In genomic region chr19:7070775-7071174, GRCm38 (mm10) we compare ENCODE assay signal across 11 mouse cellular contexts. TPM values are rescaled to one million over a fixed set of nuclear protein-coding genes. Genes with fewer than 3 reads are reported as not detected.
DNase-seq lines count a peak whose midpoint lies in the region; ATAC-seq and TF ChIP-seq lines count a peak whose summit lies in the region.
"Had no signal": no experiment of that assay in that cellular context is flagged by ENCODE, and none has a peak within 500 bp of the region (broad histone marks: within the 10 kb centered on the region; RNA-seq: fewer than 3 reads in every experiment).

No protein-coding gene starts in this region.

- DNase-seq in forebrain, embryonic 10.5 days (ENCODE audit: extremely low spot score, low spot score) = peak; percentile 36
- DNase-seq in lung, embryonic 14.5 days = peak; percentile 44
- DNase-seq in lung, adult 18-20 months = no peak
- DNase-seq: adrenal gland, adult 8-10 months had no signal

- H3K9me3 ChIP-seq in forebrain, embryonic 10.5 days = no peaks in the 10 kb centered on the region
- no peaks in the 10 kb centered on the region for H3K9me3 ChIP-seq in forebrain, embryonic 16.5 days (ENCODE audit: control insufficient read depth, low read length)
- H3K9me3 ChIP-seq in lung, embryonic 14.5 days (ENCODE audit: low read depth, low read length) = no peaks in the 10 kb centered on the region
- no peaks in the 10 kb centered on the region for H3K9me3 ChIP-seq in limb, embryonic 12.5 days
- H3K9me3 ChIP-seq in stomach, embryonic 14.5 days (ENCODE audit: control insufficient read depth, low read depth, low read length) = no peaks in the 10 kb centered on the region
- H3K9me3 ChIP-seq: hindbrain, embryonic 15.5 days had no signal

- H3K27me3 ChIP-seq in forebrain, embryonic 10.5 days (ENCODE audit: poor library complexity, severe bottlenecking) = peaks cover 84% of the 10 kb centered on the region
- no peaks in the 10 kb centered on the region for H3K27me3 ChIP-seq in forebrain, embryonic 16.5 days (replicated peaks; ENCODE audit: control insufficient read depth, insufficient read depth, low read length)
- peaks cover 16% of the 10 kb centered on the region for H3K27me3 ChIP-seq in lung, embryonic 14.5 days (ENCODE audit: insufficient read depth, low read length)
- peaks cover 58% of the 10 kb centered on the region for H3K27me3 ChIP-seq in limb, embryonic 12.5 days
- H3K27me3 ChIP-seq in stomach, embryonic 14.5 days (ENCODE audit: control insufficient read depth, insufficient read depth, low read length) = no peaks in the 10 kb centered on the region

- peak overlapping the region; percentile 83 for H3K27ac ChIP-seq in forebrain, embryonic 10.5 days
- H3K27ac ChIP-seq in forebrain, embryonic 16.5 days (ENCODE audit: low read length) = no peak overlapping the region
- H3K27ac ChIP-seq in lung, embryonic 14.5 days (ENCODE audit: low read depth) = peak overlapping the region; percentile 70; the same call in 1 of the 2 replicates
- H3K27ac ChIP-seq in limb, embryonic 12.5 days = peak overlapping the region; percentile 37; the same call in 1 of the 2 replicates
- peak overlapping the region; percentile 52; the same call in 1 of the 2 replicates for H3K27ac ChIP-seq in stomach, embryonic 14.5 days (ENCODE audit: low read length)
- H3K27ac ChIP-seq: hindbrain, embryonic 15.5 days; left cerebral cortex, adult 2 months had no signal

- H3K9ac ChIP-seq in forebrain, embryonic 16.5 days (replicated peaks; ENCODE audit: low read depth, low read length) = no peak overlapping the region; the same call in 1 of the 2 replicates
- no peak overlapping the region for H3K9ac ChIP-seq in lung, embryonic 14.5 days
- H3K9ac ChIP-seq in limb, embryonic 12.5 days (replicated peaks) = no peak overlapping the region
- H3K9ac ChIP-seq in stomach, embryonic 14.5 days (replicated peaks; ENCODE audit: low read depth, low read length) = no peak overlapping the region
- H3K9ac ChIP-seq: hindbrain, embryonic 15.5 days had no signal

- H3K36me3 ChIP-seq in forebrain, embryonic 10.5 days (replicated peaks) = no peaks in the 10 kb centered on the region
- no peaks in the 10 kb centered on the region for H3K36me3 ChIP-seq in forebrain, embryonic 16.5 days (ENCODE audit: control insufficient read depth, insufficient read depth)
- no peaks in the 10 kb centered on the region for H3K36me3 ChIP-seq in lung, embryonic 14.5 days (ENCODE audit: insufficient read depth)
- no peaks in the 10 kb centered on the region for H3K36me3 ChIP-seq in limb, embryonic 12.5 days
- H3K36me3 ChIP-seq in stomach, embryonic 14.5 days (ENCODE audit: control insufficient read depth, insufficient read depth, low read length) = no peaks in the 10 kb centered on the region
- H3K36me3 ChIP-seq: hindbrain, embryonic 15.5 days had no signal

- WGBS in forebrain, embryonic 10.5 days = 6% methylated on average over 4 of the region's 4 CpGs
- 29% methylated on average over 4 of the region's 4 CpGs for WGBS in forebrain, embryonic 16.5 days
- 7% methylated on average over 4 of the region's 4 CpGs for WGBS in lung, embryonic 14.5 days
- 5% methylated on average over 4 of the region's 4 CpGs for WGBS in limb, embryonic 12.5 days
- WGBS in stomach, embryonic 14.5 days = 15% methylated on average over 4 of the region's 4 CpGs

- ATAC-seq in forebrain, embryonic 16.5 days = no peak
- peak; percentile 22; the same call in 1 of the 2 replicates for ATAC-seq in lung, embryonic 14.5 days (ENCODE audit: insufficient read depth)
- no peak for ATAC-seq in limb, embryonic 12.5 days (ENCODE audit: insufficient number of reproducible peaks, insufficient read depth, low FRiP score, low TSS enrichment, low read depth)
- ATAC-seq in stomach, embryonic 14.5 days (ENCODE audit: insufficient number of reproducible peaks, insufficient read depth, low FRiP score, low read depth) = no peak
- no peak for ATAC-seq in activated CD4-positive, CD25-positive, alpha-beta regulatory T cell, adult 4 months
- no peak for ATAC-seq in erythroblast, adult 5-6 weeks (replicated peaks; ENCODE audit: low FRiP score, poor library complexity, severe bottlenecking)

- TF ChIP-seq CTCF in lung, embryonic 14.5 days (IDR thresholded peaks at IDR 0.05; ENCODE audit: low read depth) = no peak

- no peak overlapping the region for H3K4me2 ChIP-seq in forebrain, embryonic 16.5 days (ENCODE audit: low read length)
- H3K4me2 ChIP-seq in lung, embryonic 14.5 days = peak overlapping the region; percentile 51
- peak overlapping the region; percentile 49 for H3K4me2 ChIP-seq in limb, embryonic 12.5 days
- H3K4me2 ChIP-seq in stomach, embryonic 14.5 days (replicated peaks; ENCODE audit: low read depth, low read length) = peak overlapping the region; percentile 37; the same call in 1 of the 2 replicates

- H3K4me3 ChIP-seq in forebrain, embryonic 10.5 days = peak overlapping the region; percentile 37
- H3K4me3 ChIP-seq in forebrain, embryonic 16.5 days (replicated peaks; ENCODE audit: low read length) = no peak overlapping the region
- no peak overlapping the region for H3K4me3 ChIP-seq in lung, embryonic 14.5 days (ENCODE audit: low read depth, low read length)
- no peak overlapping the region for H3K4me3 ChIP-seq in limb, embryonic 12.5 days (replicated peaks)
- H3K4me3 ChIP-seq in stomach, embryonic 14.5 days (ENCODE audit: low read depth, low read length) = no peak overlapping the region
- H3K4me3 ChIP-seq: hindbrain, embryonic 15.5 days; left cerebral cortex, adult 2 months had no signal

- peaks cover 88% of the 10 kb centered on the region for H3K4me1 ChIP-seq in forebrain, embryonic 10.5 days
- H3K4me1 ChIP-seq in forebrain, embryonic 16.5 days (replicated peaks; ENCODE audit: control insufficient read depth, insufficient read depth, low read length) = peaks cover 66% of the 10 kb centered on the region
- peaks cover 24% of the 10 kb centered on the region for H3K4me1 ChIP-seq in lung, embryonic 14.5 days (ENCODE audit: insufficient read depth)
- H3K4me1 ChIP-seq in limb, embryonic 12.5 days (replicated peaks) = peaks cover 59% of the 10 kb centered on the region
- peaks cover 42% of the 10 kb centered on the region for H3K4me1 ChIP-seq in stomach, embryonic 14.5 days (ENCODE audit: control insufficient read depth, insufficient read depth, low read length)

RNA-seq across cellular contexts. Expression of gene Macrod1, which starts 14.2 kb away (rescaled TPM):
- 3.7 and 3.9 TPM in 2 replicates for polyA plus RNA-seq in forebrain, embryonic 10.5 days (2016; fragmentation: Nextera tagmentation; extraction: Ambion mirVana)
- 4.0 and 5.3 TPM in 2 replicates for polyA plus RNA-seq in forebrain, embryonic 16.5 days (2015; fragmentation: Nextera tagmentation; extraction: Ambion mirVana)
- 11.0 and 11.4 TPM in 2 replicates for polyA plus RNA-seq in lung, embryonic 14.5 days (2014; fragmentation: Nextera tagmentation; extraction: Ambion mirVana)
- polyA plus RNA-seq in limb, embryonic 12.5 days (2016; fragmentation: Nextera tagmentation; extraction: Ambion mirVana) = 12.3 and 13.2 TPM in 2 replicates
- 7.7 and 8.3 TPM in 2 replicates for polyA plus RNA-seq in stomach, embryonic 14.5 days (2014; fragmentation: Nextera tagmentation; extraction: Ambion mirVana)
- 1 to 10 TPM in 1 of 2 experiments, under 1 TPM in 1; 0.82 to 2.6 TPM for polyA plus RNA-seq in activated CD4-positive, CD25-positive, alpha-beta regulatory T cell, adult 4 months (2017; shearing (Covaris generic))
- 0.77 and 4.2 TPM in 2 replicates for total RNA-seq in erythroblast, adult 5-6 weeks (2015; ENCODE audit: low replicate concordance)
- 0.94 TPM in 1 of 2 replicates, not detected in the other for total RNA-seq in erythroblast, adult 5-6 weeks (2017; ENCODE audit: low replicate concordance)

RNA-seq across cellular contexts. Expression of gene Stip1, which starts 31.0 kb away (rescaled TPM):
- 456 and 486 TPM in 2 replicates for polyA plus RNA-seq in forebrain, embryonic 10.5 days (2016; fragmentation: Nextera tagmentation; extraction: Ambion mirVana)
- 246 and 247 TPM in 2 replicates for polyA plus RNA-seq in forebrain, embryonic 16.5 days (2015; fragmentation: Nextera tagmentation; extraction: Ambion mirVana)
- 250 and 255 TPM in 2 replicates for polyA plus RNA-seq in lung, embryonic 14.5 days (2014; fragmentation: Nextera tagmentation; extraction: Ambion mirVana)
- 292 and 312 TPM in 2 replicates for polyA plus RNA-seq in limb, embryonic 12.5 days (2016; fragmentation: Nextera tagmentation; extraction: Ambion mirVana)
- 201 and 210 TPM in 2 replicates for polyA plus RNA-seq in stomach, embryonic 14.5 days (2014; fragmentation: Nextera tagmentation; extraction: Ambion mirVana)
- 100 to 1,000 TPM; 105 to 165 TPM for polyA plus RNA-seq in activated CD4-positive, CD25-positive, alpha-beta regulatory T cell, adult 4 months (2017; shearing (Covaris generic))
- total RNA-seq in erythroblast, adult 5-6 weeks (2015; ENCODE audit: low replicate concordance) = 39.1 and 40.2 TPM in 2 replicates
- total RNA-seq in erythroblast, adult 5-6 weeks (2017; ENCODE audit: low replicate concordance) = 33.4 and 44.3 TPM in 2 replicates

RNA-seq across cellular contexts. Expression of gene Flrt1, which starts 34.8 kb away (rescaled TPM):
- polyA plus RNA-seq in forebrain, embryonic 10.5 days (2016; fragmentation: Nextera tagmentation; extraction: Ambion mirVana) = 4.0 and 4.8 TPM in 2 replicates
- polyA plus RNA-seq in forebrain, embryonic 16.5 days (2015; fragmentation: Nextera tagmentation; extraction: Ambion mirVana) = 13.8 and 16.1 TPM in 2 replicates
- polyA plus RNA-seq in lung, embryonic 14.5 days (2014; fragmentation: Nextera tagmentation; extraction: Ambion mirVana) = 1.4 and 2.0 TPM in 2 replicates
- polyA plus RNA-seq in limb, embryonic 12.5 days (2016; fragmentation: Nextera tagmentation; extraction: Ambion mirVana) = 3.5 and 4.4 TPM in 2 replicates
- 7.4 and 9.2 TPM in 2 replicates for polyA plus RNA-seq in stomach, embryonic 14.5 days (2014; fragmentation: Nextera tagmentation; extraction: Ambion mirVana)
- polyA plus RNA-seq in activated CD4-positive, CD25-positive, alpha-beta regulatory T cell, adult 4 months (2017; shearing (Covaris generic)) = not detected
- total RNA-seq in erythroblast, adult 5-6 weeks (2015; ENCODE audit: low replicate concordance) = not detected in 2 replicates
- total RNA-seq in erythroblast, adult 5-6 weeks (2017; ENCODE audit: low replicate concordance) = not detected in 2 replicates

RNA-seq across cellular contexts. Expression of gene Fermt3, which starts 51.5 kb away (rescaled TPM):
- 8.8 TPM in 2 replicates for polyA plus RNA-seq in forebrain, embryonic 10.5 days (2016; fragmentation: Nextera tagmentation; extraction: Ambion mirVana)
- polyA plus RNA-seq in forebrain, embryonic 16.5 days (2015; fragmentation: Nextera tagmentation; extraction: Ambion mirVana) = 3.3 and 3.8 TPM in 2 replicates
- 8.6 and 9.1 TPM in 2 replicates for polyA plus RNA-seq in lung, embryonic 14.5 days (2014; fragmentation: Nextera tagmentation; extraction: Ambion mirVana)
- 7.1 and 7.8 TPM in 2 replicates for polyA plus RNA-seq in limb, embryonic 12.5 days (2016; fragmentation: Nextera tagmentation; extraction: Ambion mirVana)
- polyA plus RNA-seq in stomach, embryonic 14.5 days (2014; fragmentation: Nextera tagmentation; extraction: Ambion mirVana) = 8.2 and 8.3 TPM in 2 replicates
- polyA plus RNA-seq in activated CD4-positive, CD25-positive, alpha-beta regulatory T cell, adult 4 months (2017; shearing (Covaris generic)) = 100 to 1,000 TPM; 208 to 288 TPM
- 20.8 and 28.6 TPM in 2 replicates for total RNA-seq in erythroblast, adult 5-6 weeks (2015; ENCODE audit: low replicate concordance)
- total RNA-seq in erythroblast, adult 5-6 weeks (2017; ENCODE audit: low replicate concordance) = 49.0 and 56.3 TPM in 2 replicates

Comparison
In these comparisons a context has a peak if more than half of its experiments do, and no peak if none do; other contexts are left out.
1. DNase-seq: peak in forebrain, embryonic 10.5 days (single experiment) and lung, embryonic 14.5 days (single experiment); none in lung, adult 18-20 months (0 of 2).